Mouse (Mus musculus) lung, embryonic 14.5 days (tissue): Measurements from ENCODE around the gene Hoxb5. TPM values are rescaled to one million over a fixed set of nuclear protein-coding genes. Genes with fewer than 3 reads are reported as not detected.

Experiments used
- ATAC-seq: fragments of 200-750 bp; cut with Nextera tagmentation; 2 replicates; pipeline ENCODE4 v1.8.0; 2017; ENCODE audit warnings: mild to moderate bottlenecking, moderate TSS enrichment, moderate library complexity; ENCODE audit not compliant: insufficient read depth
- DNase-seq: peaks from one replicate; pipeline ENCODE4 v3.0.0-alpha.2; 2015
- H3K27ac ChIP-seq: fragments of 300-500 bp; sonication (generic); 2 replicates; pipeline ENCODE4 v1.5.1; 2014; ENCODE audit warnings: low read depth, mild to moderate bottlenecking, moderate library complexity
- H3K27me3 ChIP-seq: fragments of 300-500 bp; sonication (generic); 2 replicates; pipeline ENCODE4 v1.6.1; 2014; ENCODE audit warnings: low read length, control low read depth; ENCODE audit not compliant: insufficient read depth
- H3K36me3 ChIP-seq: fragments of 300-500 bp; sonication (generic); 2 replicates; pipeline ENCODE4 v1.6.1; 2014; ENCODE audit warnings: control low read depth; ENCODE audit not compliant: insufficient read depth
- H3K4me1 ChIP-seq: fragments of 300-500 bp; sonication (generic); 2 replicates; pipeline ENCODE4 v1.6.1; 2014; ENCODE audit warnings: antibody characterized with exemption, control low read depth; ENCODE audit not compliant: insufficient read depth
- H3K4me2 ChIP-seq: fragments of 300-500 bp; sonication (generic); 2 replicates; pipeline ENCODE4 v1.6.1; 2014; ENCODE audit warnings: mild to moderate bottlenecking
- H3K4me3 ChIP-seq: fragments of 300-500 bp; sonication (generic); 2 replicates; pipeline ENCODE4 v1.5.1; 2014; ENCODE audit warnings: low read depth, low read length
- H3K9ac ChIP-seq: fragments of 300-500 bp; sonication (generic); 2 replicates; pipeline ENCODE4 v1.6.1; 2014
- H3K9me3 ChIP-seq: fragments of 300-500 bp; sonication (generic); 2 replicates; pipeline ENCODE4 v1.6.1; 2016; ENCODE audit warnings: low read depth, low read length, control low read depth
- CTCF ChIP-seq: IDR thresholded peaks from 2 replicates; pipeline ENCODE4 v1.5.1; 2016; ENCODE audit warnings: antibody characterized with exemption, low read depth
- WGBS: fragments of 180-500 bp; shearing (Covaris S2); extraction: QIAGEN DNeasy Blood & Tissue Kit; methylation state at CpG from one replicate; pipeline ENCODE4 v1.1.7; 2014; 5-methylcytosine and 5-hydroxymethylcytosine counted together
- polyA plus RNA-seq: library from polyadenylated mRNA; unstranded; fragments of >200 nt; fragmentation: Nextera tagmentation; extraction: Ambion mirVana; gene quantifications from 2 replicates; pipeline ENCODE4 v1.2.1, GENCODE M21; 2014

The Hoxb5 gene
- polyA plus RNA-seq, 1 experiment from 2014 or later, result 76.1 TPM

GRCm38 (mm10) chr11:96322738-96323137 lies 19.6 kb downstream of the Hoxb5 start:
- H3K27ac ChIP-seq, result peak overlapping the region; percentile 100
- TF ChIP-seq CTCF, result no peak
- H3K27me3 ChIP-seq, result peaks cover 16% of the 10 kb centered on the region; the same call in 1 of the 2 replicates
- DNase-seq, result no peak
- ATAC-seq, result no peak
- H3K4me3 ChIP-seq, result peak overlapping the region; percentile 72
- H3K4me1 ChIP-seq, result no peaks in the 10 kb centered on the region; the same call in 1 of the 2 replicates
- peak overlapping the region; percentile 84 for H3K4me2 ChIP-seq
- no peaks in the 10 kb centered on the region for H3K9me3 ChIP-seq
- H3K36me3 ChIP-seq, result peaks cover 12% of the 10 kb centered on the region; the same call in 1 of the 2 replicates
- H3K9ac ChIP-seq, result peak overlapping the region; percentile 99
- 18% methylated on average over 6 of the region's 6 CpGs for WGBS

DNA sequence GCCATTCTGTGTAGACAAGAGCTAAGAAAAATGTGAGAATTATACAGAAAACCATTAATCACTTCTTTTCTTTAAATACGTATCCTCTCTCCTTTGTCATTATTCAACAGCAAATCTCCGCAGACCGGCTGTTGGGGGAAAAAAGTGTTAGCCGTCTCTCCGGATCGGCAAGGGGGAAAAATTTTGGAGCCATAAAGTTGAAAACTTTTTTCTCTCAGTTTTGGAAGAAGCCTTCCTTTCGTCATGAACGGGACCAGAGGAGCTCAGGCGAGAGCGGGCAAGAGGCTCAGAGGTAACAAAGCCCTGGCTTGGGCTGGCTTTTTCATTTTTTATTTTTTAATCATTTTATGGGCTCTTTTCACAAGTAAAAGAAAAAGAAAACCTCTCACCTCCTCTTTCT lies 20.0 kb downstream of the Hoxb5 start, which contains the start of gene Hoxb3:
TSS of gene Hoxb3 (plus strand) at position 173 of the 400 bp plus-strand sequence.
- Histone ChIP-seq H3K4me3 (peak within 1 kb of the TSS; percentile 72), H3K27me3 (peaks cover 16% of the 10 kb centered on the region; the same call in 1 of the 2 replicates), H3K4me2 (peak within 1 kb of the TSS; percentile 84)

DNA sequence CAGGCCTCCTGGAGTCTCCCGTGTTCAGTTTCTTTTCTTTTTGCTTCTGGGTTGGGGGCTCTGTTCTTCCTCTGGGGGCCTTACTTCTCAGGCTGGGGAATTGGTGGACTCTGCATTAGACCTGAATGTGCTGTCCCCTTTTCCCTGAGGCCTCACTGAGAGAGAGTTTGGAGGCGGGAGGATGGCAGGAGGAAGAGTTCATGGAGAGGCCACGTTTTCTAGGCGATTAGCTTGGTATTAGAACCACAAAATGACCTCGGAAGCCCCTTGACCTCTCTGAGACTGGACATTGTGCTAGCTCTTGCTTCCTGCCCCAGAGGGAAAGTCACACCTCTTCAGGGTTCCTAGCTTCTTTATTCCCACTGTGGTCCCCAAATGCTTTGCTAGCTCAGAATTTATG lies 21.0 kb downstream of the Hoxb5 start:
- peaks cover 12% of the 10 kb centered on the region; the same call in 1 of the 2 replicates for H3K36me3 ChIP-seq
- peak overlapping the region; percentile 84 for H3K4me2 ChIP-seq
- TF ChIP-seq CTCF, result no peak
- peak; percentile 78 for DNase-seq
- 7% methylated on average over 5 of the region's 5 CpGs for WGBS
- H3K27me3 ChIP-seq, result peaks cover 14% of the 10 kb centered on the region; the same call in 1 of the 2 replicates
- peaks cover under 1% of the 10 kb centered on the region; the same call in 1 of the 2 replicates for H3K4me1 ChIP-seq
- H3K4me3 ChIP-seq, result peak overlapping the region; percentile 72
- H3K9me3 ChIP-seq, result no peaks in the 10 kb centered on the region
- peak overlapping the region; percentile 100 for H3K27ac ChIP-seq
- ATAC-seq, result no peak
- peak overlapping the region; percentile 99 for H3K9ac ChIP-seq

More for the DNA sequence above, 20.0 kb downstream of the Hoxb5 start, which contains the start of gene Hoxb3:
- no peak for ATAC-seq
- peak within 1 kb of the TSS; percentile 100 for H3K27ac ChIP-seq
- DNase-seq, result no peak
- H3K9ac ChIP-seq, result peak within 1 kb of the TSS; percentile 99
- no peaks in the 10 kb centered on the region; the same call in 1 of the 2 replicates for H3K4me1 ChIP-seq
- peaks cover 12% of the 10 kb centered on the region; the same call in 1 of the 2 replicates for H3K36me3 ChIP-seq
- WGBS, result 15% methylated on average over 10 of the region's 10 CpGs
- H3K9me3 ChIP-seq, result no peaks in the 10 kb centered on the region
- no peak for TF ChIP-seq CTCF

DNA sequence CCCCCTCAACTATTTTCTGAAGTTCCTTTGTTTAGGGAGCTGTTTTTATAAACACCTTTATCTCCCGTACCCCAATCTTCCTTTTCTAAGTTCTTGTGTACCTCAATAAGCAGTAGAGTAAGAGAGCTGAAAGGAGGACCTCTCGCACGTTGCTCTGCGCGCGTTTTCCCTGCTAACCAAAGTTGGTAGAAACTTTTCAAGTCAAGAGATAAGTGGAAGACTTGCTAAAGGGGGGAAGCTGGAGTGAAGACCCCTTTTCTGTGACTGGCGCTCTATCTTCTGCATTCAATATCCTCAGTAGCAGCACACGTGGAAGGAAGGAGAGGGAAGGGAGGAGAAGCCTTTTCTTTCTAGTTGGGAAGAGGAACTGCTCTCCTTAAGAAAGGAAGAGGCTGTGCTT lies 21.8 kb downstream of the Hoxb5 start:
- 13% methylated on average over 8 of the region's 8 CpGs for WGBS
- no peak for DNase-seq
- Histone ChIP-seq H3K27me3 (0 out of 2 replicates have a peak, but pooled peaks cover 9% of the 10 kb centered on the region), H3K4me3 (peak overlapping the region; percentile 72), H3K9me3 (no peaks in the 10 kb centered on the region), H3K4me1 (peaks cover 6% of the 10 kb centered on the region), H3K27ac (peak overlapping the region; percentile 100), H3K9ac (peak overlapping the region; percentile 99), H3K4me2 (peak overlapping the region; percentile 84), H3K36me3 (peaks cover 15% of the 10 kb centered on the region)
- no peak for ATAC-seq
- no peak for TF ChIP-seq CTCF

GRCm38 (mm10) chr11:96325747-96326212 lies 22.6 kb downstream of the Hoxb5 start:
- 0 out of 2 replicates have a peak, but pooled peaks cover 7% of the 10 kb centered on the region for H3K27me3 ChIP-seq
- ATAC-seq (no peak), DNase-seq (peak; percentile 73)
- H3K27ac ChIP-seq, result peak overlapping the region; percentile 100
- H3K9ac ChIP-seq, result peak overlapping the region; percentile 99
- peak overlapping the region; percentile 72 for H3K4me3 ChIP-seq
- WGBS, result 6% methylated on average over 22 of the region's 22 CpGs
- peaks cover 12% of the 10 kb centered on the region for H3K4me1 ChIP-seq
- no peaks in the 10 kb centered on the region for H3K9me3 ChIP-seq
- peak overlapping the region; percentile 84 for H3K4me2 ChIP-seq
- H3K36me3 ChIP-seq, result peaks cover 19% of the 10 kb centered on the region
- TF ChIP-seq CTCF, result no peak

GRCm38 (mm10) chr11:96326705-96327104 lies 23.6 kb downstream of the Hoxb5 start:
- DNase-seq (no peak), ATAC-seq (no peak)
- Histone ChIP-seq H3K27ac (peak overlapping the region; percentile 100), H3K4me2 (peak overlapping the region; percentile 84), H3K4me1 (peaks cover 12% of the 10 kb centered on the region), H3K27me3 (0 out of 2 replicates have a peak, but pooled peaks cover 7% of the 10 kb centered on the region), H3K9ac (peak overlapping the region; percentile 99), H3K9me3 (no peaks in the 10 kb centered on the region), H3K36me3 (peaks cover 18% of the 10 kb centered on the region), H3K4me3 (peak overlapping the region; percentile 72)
- TF ChIP-seq CTCF, result no peak
- 4% methylated on average over 12 of the region's 12 CpGs for WGBS

- no peaks in the 10 kb centered on the region for H3K9me3 ChIP-seq
- H3K4me3 ChIP-seq, result peak overlapping the region; percentile 72
- DNase-seq, result no peak
- H3K9ac ChIP-seq, result peak overlapping the region; percentile 99
- no peak for TF ChIP-seq CTCF
- peaks cover 15% of the 10 kb centered on the region for H3K36me3 ChIP-seq
- no peak for ATAC-seq
- peaks cover 12% of the 10 kb centered on the region for H3K4me1 ChIP-seq
- WGBS, result 7% methylated on average over 7 of the region's 7 CpGs
- peak overlapping the region; percentile 100 for H3K27ac ChIP-seq
- H3K4me2 ChIP-seq, result peak overlapping the region; percentile 84
- H3K27me3 ChIP-seq, result peaks cover 10% of the 10 kb centered on the region; the same call in 1 of the 2 replicates
These were observed 24.0 kb downstream of the Hoxb5 start for GRCm38 (mm10) chr11:96327122-96327521.
